Mouse (Mus musculus) c-Kit-positive CD71-positive TER-119-positive erythroid progenitor cells, embryonic 14.5 days (primary cell): ENCODE data around the gene Twf2.

Source experiments
- DNase-seq: peaks from one replicate; pipeline ENCODE4 v3.0.0-alpha.2; 2013; ENCODE audit warnings: low spot score

The Twf2 gene

GRCm38 (mm10) chr9:106237401-106237800 is 34.5 kb downstream of the Twf2 start:
- DNase-seq = no peak

- no peak for DNase-seq
Observed at GRCm38 (mm10) chr9:106237878-106238277, 35.0 kb downstream of the Twf2 start.

- no peak for DNase-seq
Observed at GRCm38 (mm10) chr9:106241541-106242164, 38.7 kb downstream of the Twf2 start.

- DNase-seq = no peak
Observed at GRCm38 (mm10) chr9:106242813-106243488, 40.0 kb downstream of the Twf2 start.

- no peak for DNase-seq
Observed at GRCm38 (mm10) chr9:106249550-106249949, 46.6 kb downstream of the Twf2 start.

- no peak for DNase-seq
Observed at GRCm38 (mm10) chr9:106250245-106250644, 47.3 kb downstream of the Twf2 start.

GRCm38 (mm10) chr9:106251066-106251465 is 48.2 kb downstream of the Twf2 start:
- no peak for DNase-seq

- DNase-seq = no peak
Observed at GRCm38 (mm10) chr9:106254001-106254400, 51.1 kb downstream of the Twf2 start.

- DNase-seq = no peak
Observed at GRCm38 (mm10) chr9:106258412-106258811, 55.5 kb downstream of the Twf2 start.

- no peak for DNase-seq
Observed at GRCm38 (mm10) chr9:106258990-106259389, 56.1 kb downstream of the Twf2 start.

GRCm38 (mm10) chr9:106261058-106261457 is 58.1 kb downstream of the Twf2 start:
- no peak for DNase-seq

GRCm38 (mm10) chr9:106261491-106261890 is 58.6 kb downstream of the Twf2 start:
- DNase-seq = no peak

GRCm38 (mm10) chr9:106262075-106262474 is 59.2 kb downstream of the Twf2 start:
- no peak for DNase-seq

GRCm38 (mm10) chr9:106263381-106263924 is 60.5 kb downstream of the Twf2 start:
- DNase-seq = no peak
